Mouse (Mus musculus) MEL (cell line): Measurements from ENCODE around the gene Apoa2. TPM values are rescaled to one million over a fixed set of nuclear protein-coding genes. Genes with fewer than 3 reads are reported as not detected.

Experiments used
- DNase-seq: peaks from one replicate; pipeline ENCODE4 v3.0.0; 2011; ENCODE audit warnings: low read depth, low spot score
- H3K27ac ChIP-seq: 2 replicates; pipeline ENCODE4 v1.5.1; 2012; ENCODE audit warnings: low read depth, mild to moderate bottlenecking, control low read depth, low read length, moderate library complexity; ENCODE audit not compliant: control insufficient read depth
- H3K27me3 ChIP-seq, 2 experiments: fragments of 150-350 bp in 1 of 2; sonication (generic) in 1 of 2; 2 replicates each; pipeline ENCODE4 v1.6.1; 2012; ENCODE audit warnings: low read length in 2 of 2, mild to moderate bottlenecking in 2 of 2, improper control_type of control experiment in 1 of 2, moderate library complexity in 1 of 2; ENCODE audit not compliant: insufficient read depth in 2 of 2, control insufficient read depth in 1 of 2
- H3K36me3 ChIP-seq, 2 experiments: 2 replicates each; pipeline ENCODE4 v1.6.1; 2012 to 2014; ENCODE audit warnings: low read length in 2 of 2, improper control_type of control experiment in 1 of 2, inconsistent platforms in 1 of 2, mild to moderate bottlenecking in 1 of 2; ENCODE audit not compliant: insufficient read depth in 2 of 2, control insufficient read depth in 1 of 2
- H3K4me1 ChIP-seq, 2 experiments: fragments of 150-350 bp in 1 of 2; sonication (generic) in 1 of 2; 2 replicates each; pipeline ENCODE4 v1.6.1; 2012; ENCODE audit warnings: low read length in 2 of 2, improper control_type of control experiment in 1 of 2, mild to moderate bottlenecking in 1 of 2; ENCODE audit not compliant: insufficient read depth in 2 of 2, control insufficient read depth in 1 of 2
- H3K4me3 ChIP-seq, 2 experiments: fragments of 150-350 bp in 1 of 2; sonication (generic) in 1 of 2; 2 replicates each; pipeline ENCODE4 v1.5.1; 2012; ENCODE audit warnings: low read depth in 2 of 2, low read length in 2 of 2, mild to moderate bottlenecking in 2 of 2, moderate library complexity in 2 of 2, control low read depth in 1 of 2, improper control_type of control experiment in 1 of 2; ENCODE audit not compliant: control insufficient read depth in 1 of 2, insufficient read depth in 1 of 2
- H3K79me2 ChIP-seq: 2 replicates; pipeline ENCODE4 v1.6.1; 2012; ENCODE audit warnings: mild to moderate bottlenecking, low read length, moderate library complexity; ENCODE audit not compliant: control insufficient read depth, poor library complexity, insufficient read depth
- H3K9ac ChIP-seq: 2 replicates; pipeline ENCODE4 v1.6.1; 2012; ENCODE audit warnings: low read depth, mild to moderate bottlenecking, control low read depth, low read length, moderate library complexity; ENCODE audit not compliant: control insufficient read depth, poor library complexity, severe bottlenecking
- H3K9me3 ChIP-seq: fragments of 150-350 bp; sonication (generic); replicated peaks from 2 replicates; pipeline ENCODE4 v1.6.1; 2012; ENCODE audit warnings: mild to moderate bottlenecking, low read length, improper control_type of control experiment, moderate library complexity; ENCODE audit not compliant: insufficient read depth
- BHLHE40 ChIP-seq: IDR thresholded peaks from 2 replicates; pipeline ENCODE4 v1.6.1; 2012; ENCODE audit warnings: low read depth, mild to moderate bottlenecking, inconsistent platforms, low read length, improper control_type of control experiment, borderline replicate concordance
- CTCF ChIP-seq, 3 experiments: IDR thresholded peaks in 2 of 3; conservative IDR thresholded peaks in 1 of 3; 2 replicates each; pipeline ENCODE4 v1.5.1; 2011 to 2012; ENCODE audit warnings: low read length in 3 of 3, low read depth in 2 of 3, mild to moderate bottlenecking in 2 of 3, improper control_type of control experiment in 1 of 3, inconsistent platforms in 1 of 3, mixed read lengths in 1 of 3, moderate library complexity in 1 of 3; ENCODE audit not compliant: control insufficient read depth in 1 of 3, insufficient read depth in 1 of 3, poor library complexity in 1 of 3, severe bottlenecking in 1 of 3
- HCFC1 ChIP-seq: IDR thresholded peaks from 2 replicates; pipeline ENCODE4 v1.6.1; 2012; ENCODE audit warnings: low read depth, mild to moderate bottlenecking, inconsistent platforms, low read length, improper control_type of control experiment, moderate library complexity
- JUND ChIP-seq: IDR thresholded peaks from 2 replicates; pipeline ENCODE4 v1.6.1; 2011; ENCODE audit warnings: low read depth, mild to moderate bottlenecking, improper control_type of control experiment, low read length
- KAT2A ChIP-seq: conservative IDR thresholded peaks from 2 replicates; pipeline ENCODE4 v1.6.1; 2012; ENCODE audit warnings: low read depth, low read length, improper control_type of control experiment, inconsistent platforms
- MEF2A ChIP-seq: IDR thresholded peaks from 2 replicates; pipeline ENCODE4 v1.6.1; 2014; ENCODE audit warnings: low read depth, mild to moderate bottlenecking, inconsistent platforms, low read length, improper control_type of control experiment; ENCODE audit not compliant: poor library complexity, insufficient replicate concordance, severe bottlenecking; ENCODE audit errors: extremely low read depth
- MXI1 ChIP-seq: IDR thresholded peaks from 2 replicates; pipeline ENCODE4 v1.6.1; 2011; ENCODE audit warnings: mild to moderate bottlenecking, low read depth, low read length, improper control_type of control experiment
- POLR2AphosphoS2 ChIP-seq: IDR thresholded peaks from 2 replicates; pipeline ENCODE4 v1.6.1; 2011; ENCODE audit warnings: low read length, improper control_type of control experiment
- POLR2AphosphoS5 ChIP-seq: IDR thresholded peaks from 2 replicates; pipeline ENCODE4 v1.6.1; 2012; ENCODE audit warnings: low read depth, borderline replicate concordance, mild to moderate bottlenecking, inconsistent platforms, low read length, moderate library complexity, mixed read lengths
- RCOR1 ChIP-seq: IDR thresholded peaks from 2 replicates; pipeline ENCODE4 v1.6.1; 2012; ENCODE audit warnings: low read depth, mild to moderate bottlenecking, inconsistent platforms, low read length, improper control_type of control experiment
- USF2 ChIP-seq, 2 experiments: IDR thresholded peaks; 2 replicates each; pipeline ENCODE4 v1.6.1; 2011 to 2012; ENCODE audit warnings: improper control_type of control experiment in 2 of 2, low read length in 2 of 2, borderline replicate concordance in 1 of 2, inconsistent platforms in 1 of 2, low read depth in 1 of 2, mild to moderate bottlenecking in 1 of 2; ENCODE audit not compliant: insufficient read depth in 1 of 2
- ZC3H11A ChIP-seq: IDR thresholded peaks from 2 replicates; pipeline ENCODE4 v1.6.1; 2012; ENCODE audit warnings: low read depth, mild to moderate bottlenecking, inconsistent platforms, low read length, improper control_type of control experiment
- ZKSCAN1 ChIP-seq: IDR thresholded peaks from 2 replicates; pipeline ENCODE4 v1.6.1; 2012; ENCODE audit warnings: low read depth, mild to moderate bottlenecking, inconsistent platforms, low read length, improper control_type of control experiment, moderate library complexity
- ZMIZ1 ChIP-seq: IDR thresholded peaks from 2 replicates; pipeline ENCODE4 v1.6.1; 2012; ENCODE audit warnings: low read depth, mild to moderate bottlenecking, inconsistent platforms, low read length, improper control_type of control experiment, moderate library complexity
- ZNF384 ChIP-seq: IDR thresholded peaks from 2 replicates; pipeline ENCODE4 v1.6.1; 2012; ENCODE audit warnings: low read depth, mild to moderate bottlenecking, inconsistent platforms, low read length, improper control_type of control experiment
- polyA plus RNA-seq, 2 experiments: library from polyadenylated mRNA; stranded (reverse) in 1 of 2; unstranded in 1 of 2; fragments of >175 nt in 1 of 2; fragments of >200 nt in 1 of 2; gene quantifications; 2 replicates each; pipeline versions ENCODE4 v1.2.1 to v1.2.4; 2012; ENCODE audit warnings: low replicate concordance in 2 of 2, low read depth in 1 of 2; ENCODE audit not compliant: insufficient read length in 2 of 2, insufficient read depth in 1 of 2, missing spikeins in 1 of 2
- total RNA-seq: library from RNA; depleted of rRNA; stranded (reverse); fragments of 300-350 nt; gene quantifications from 2 replicates; pipeline ENCODE4 v1.2.3, GENCODE M21; 2012

The Apoa2 gene
- total and polyA plus RNA-seq, 3 experiments: 0.15 TPM; not detected in 2

GRCm38 (mm10) chr1:171260316-171260715 lies 35.5 kb downstream of the Apoa2 start:
- no peak overlapping the region for H3K27ac ChIP-seq
- peaks cover 0 to 3% of the 10 kb centered on the region in 2 experiments; a peak in 2 of 4 replicates for H3K36me3 ChIP-seq
- TF ChIP-seq ZMIZ1: no peak
- TF ChIP-seq KAT2A: no peak
- no peak for TF ChIP-seq ZKSCAN1
- TF ChIP-seq MXI1: no peak
- no peak for TF ChIP-seq ZC3H11A
- no peak for TF ChIP-seq POLR2AphosphoS5
- TF ChIP-seq POLR2AphosphoS2: no peak
- TF ChIP-seq HCFC1: no peak
- no peak for TF ChIP-seq CTCF (IDR thresholded peaks at IDR 0.05 in 2 of 3, conservative IDR thresholded peaks at IDR 0.05 in 1 of 3; ENCODE audit: control insufficient read depth in 1 of 3, insufficient read depth in 1 of 3, low read depth in 2 of 3, low read length in 3 of 3, poor library complexity in 1 of 3, severe bottlenecking in 1 of 3)
- no peak for TF ChIP-seq BHLHE40
- peaks cover 0 to 2% of the 10 kb centered on the region in 2 experiments; a peak in 3 of 4 replicates for H3K27me3 ChIP-seq
- no peaks in the 10 kb centered on the region for H3K9me3 ChIP-seq
- no peaks in the 10 kb centered on the region for H3K79me2 ChIP-seq
- DNase-seq: no peak
- peaks cover 0 to 6% of the 10 kb centered on the region in 2 experiments; a peak in 1 of 4 replicates for H3K4me1 ChIP-seq
- no peak overlapping the region for H3K9ac ChIP-seq
- no peak overlapping the region for H3K4me3 ChIP-seq

- TF ChIP-seq ZNF384 (no peak), RCOR1 (peak; percentile 92), JUND (0 out of 2 replicates have a peak, but pooled peaks have one; percentile 71), ZKSCAN1 (no peak)
- TF ChIP-seq, all 39 proteins: peak for 2
Measured at GRCm38 (mm10) chr1:171262594-171263130, 37.8 kb downstream of the Apoa2 start.

GRCm38 (mm10) chr1:171263185-171263611 lies 38.3 kb downstream of the Apoa2 start:
- peaks cover 0 to 9% of the 10 kb centered on the region in 2 experiments; a peak in 2 of 4 replicates for H3K36me3 ChIP-seq
- H3K27me3 ChIP-seq: peaks cover 0 to 2% of the 10 kb centered on the region in 2 experiments; a peak in 3 of 4 replicates
- DNase-seq: no peak
- H3K79me2 ChIP-seq: no peaks in the 10 kb centered on the region
- peaks cover 4 to 17% of the 10 kb centered on the region in 2 experiments; a peak in 3 of 4 replicates for H3K4me1 ChIP-seq
- H3K9me3 ChIP-seq: no peaks in the 10 kb centered on the region
- H3K9ac ChIP-seq: no peak overlapping the region
- no peak overlapping the region for H3K27ac ChIP-seq
- no peak overlapping the region for H3K4me3 ChIP-seq
- TF ChIP-seq CTCF (IDR thresholded peaks at IDR 0.05 in 2 of 3, conservative IDR thresholded peaks at IDR 0.05 in 1 of 3; ENCODE audit: control insufficient read depth in 1 of 3, insufficient read depth in 1 of 3, low read depth in 2 of 3, low read length in 3 of 3, poor library complexity in 1 of 3, severe bottlenecking in 1 of 3) (no peak), MEF2A (no peak), USF2 (IDR thresholded peaks at IDR 0.05; ENCODE audit: borderline replicate concordance in 1 of 2, insufficient read depth in 1 of 2, low read depth in 1 of 2, low read length in 2 of 2) (no peak), POLR2AphosphoS5 (no peak)
- TF ChIP-seq, all 39 proteins: peak for 0

More at GRCm38 (mm10) chr1:171262594-171263130, 37.8 kb downstream of the Apoa2 start:
- DNase-seq: peak; percentile 62
- Histone ChIP-seq H3K27me3 (peaks cover 0 to 2% of the 10 kb centered on the region in 2 experiments; a peak in 3 of 4 replicates), H3K4me3 (no peak overlapping the region), H3K27ac (no peak overlapping the region), H3K36me3 (peaks cover 0 to 9% of the 10 kb centered on the region in 2 experiments; a peak in 2 of 4 replicates), H3K9ac (no peak overlapping the region), H3K9me3 (no peaks in the 10 kb centered on the region), H3K79me2 (no peaks in the 10 kb centered on the region), H3K4me1 (peaks cover 4 to 17% of the 10 kb centered on the region in 2 experiments; a peak in 3 of 4 replicates)
